Mouse (Mus musculus) cerebellum, postnatal 4 days (tissue): ENCODE measurements around the gene Lca5l.

Experiments used
- DNase-seq, 2 experiments: peaks; one replicate each; pipeline ENCODE4 v3.0.0; 2022; ENCODE audit warnings: low spot score in 2 of 2, mixed read lengths in 1 of 2

Lca5l gene

GRCm38 (mm10) chr16:96114729-96115128, 77.3 kb downstream of the Lca5l start:
- DNase-seq, result no peak

- DNase-seq, result no peak
These were observed 79.3 kb downstream of the Lca5l start for GRCm38 (mm10) chr16:96112769-96113168.

- no peak for DNase-seq
These were observed 81.3 kb downstream of the Lca5l start for GRCm38 (mm10) chr16:96110655-96111345.

- DNase-seq, result no peak
These were observed 82.4 kb downstream of the Lca5l start for GRCm38 (mm10) chr16:96109673-96110072.
